Mouse (Mus musculus) bone marrow macrophage, adult 2 months (primary cell): ENCODE results near the gene Lce3e. TPM values are rescaled to one million over a fixed set of nuclear protein-coding genes. Genes with fewer than 3 reads are reported as not detected.

ENCODE experiments used
- H3K27ac ChIP-seq: 2 replicates; pipeline ENCODE4 v1.5.1; 2012; ENCODE audit warnings: low read depth, low read length; ENCODE audit not compliant: insufficient read depth
- H3K4me1 ChIP-seq: 2 replicates; pipeline ENCODE4 v1.6.1; 2012; ENCODE audit warnings: low read length; ENCODE audit not compliant: control insufficient read depth, insufficient read depth
- H3K4me3 ChIP-seq: 2 replicates; pipeline ENCODE4 v1.5.1; 2012; ENCODE audit warnings: mild to moderate bottlenecking, low read length, moderate library complexity; ENCODE audit not compliant: insufficient read depth
- CTCF ChIP-seq: IDR thresholded peaks from 2 replicates; pipeline ENCODE4 v1.5.1; 2012; ENCODE audit warnings: low read depth, mild to moderate bottlenecking, low read length, moderate library complexity
- POLR2A ChIP-seq: IDR thresholded peaks from 2 replicates; pipeline ENCODE4 v1.6.1; 2012; ENCODE audit warnings: mild to moderate bottlenecking, low read depth, low read length, borderline replicate concordance
- polyA plus RNA-seq: library from polyadenylated mRNA; stranded (reverse); fragments of >200 nt; gene quantifications from 2 replicates; pipeline ENCODE4 v1.2.4, GENCODE M21; 2012; ENCODE audit not compliant: missing spikeins, insufficient read depth, insufficient read length

The Lce3e gene
- polyA plus RNA-seq: not detected in 2 replicates

DNA sequence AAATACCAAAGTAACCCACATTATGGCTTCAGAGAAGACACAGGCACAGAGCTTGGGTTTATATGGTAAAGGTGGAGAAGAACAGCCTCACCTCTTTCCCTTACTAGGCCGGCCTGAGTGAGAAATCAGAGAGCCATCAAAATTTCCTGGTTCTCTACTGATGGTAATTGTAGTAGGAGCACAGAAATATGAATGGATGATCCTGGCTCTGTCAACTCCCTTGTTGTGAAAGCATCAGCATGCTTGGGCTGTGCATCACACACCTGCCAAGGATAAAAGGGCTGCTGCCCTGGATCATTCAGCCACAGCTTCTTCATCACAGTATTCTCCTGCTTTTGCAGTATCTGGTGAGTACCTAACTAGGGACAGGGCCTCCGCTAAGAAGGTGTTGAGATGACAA, at the start of gene Lce3e:
Gene Lce3e, plus strand, starts transcription at position 301 of the 400 bp plus-strand sequence.
- Histone ChIP-seq H3K4me1 (no peaks in the 10 kb centered on the region), H3K27ac (no peak within 1 kb of the TSS), H3K4me3 (no peak within 1 kb of the TSS)
- TF ChIP-seq CTCF (no peak), POLR2A (no peak)

DNA sequence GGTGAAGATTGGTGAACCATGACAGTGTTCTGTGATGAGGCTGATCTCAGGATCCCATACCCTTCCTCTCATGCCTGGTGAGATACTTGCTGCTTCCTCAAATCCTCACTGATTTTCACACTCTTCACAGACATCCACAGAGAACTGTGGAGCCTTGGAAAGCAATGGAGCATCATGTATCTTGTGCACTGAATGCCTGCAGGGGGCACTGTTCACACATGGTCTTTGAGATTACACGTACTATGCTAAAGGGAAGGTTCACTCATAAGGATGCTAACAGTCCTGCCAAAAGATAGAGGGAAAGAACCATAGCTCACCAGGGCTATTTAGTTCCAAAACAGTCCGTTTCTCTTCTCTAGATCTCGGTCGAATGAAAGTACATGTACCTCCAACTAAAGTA, 46.5 kb upstream of the Lce3e start:
- TF ChIP-seq CTCF (no peak), POLR2A (no peak)
- H3K27ac ChIP-seq: no peak overlapping the region
- H3K4me1 ChIP-seq: no peaks in the 10 kb centered on the region
- H3K4me3 ChIP-seq: no peak overlapping the region

- H3K27ac ChIP-seq: no peak within 1 kb of the TSS
- no peak for TF ChIP-seq CTCF
- TF ChIP-seq POLR2A: no peak
Measured at GRCm38 (mm10) chr3:92926130-92926529, 40.7 kb upstream of the Lce3e start, which contains the start of gene Lce3a. Gene Lce3a (minus strand): TSS chr3:92926230.

GRCm38 (mm10) chr3:92932679-92933078, 34.2 kb upstream of the Lce3e start, which contains the start of gene Lce3b:
Gene Lce3b (plus strand): TSS chr3:92932979.
- TF ChIP-seq CTCF: no peak
- no peak for TF ChIP-seq POLR2A
- Histone ChIP-seq H3K27ac (no peak within 1 kb of the TSS), H3K4me3 (no peak within 1 kb of the TSS), H3K4me1 (no peaks in the 10 kb centered on the region)

More at GRCm38 (mm10) chr3:92926130-92926529, 40.7 kb upstream of the Lce3e start, which contains the start of gene Lce3a:
- H3K4me3 ChIP-seq: no peak within 1 kb of the TSS
- no peaks in the 10 kb centered on the region for H3K4me1 ChIP-seq

GRCm38 (mm10) chr3:92944186-92944585, 22.7 kb upstream of the Lce3e start, which contains the start of gene Lce3c:
Gene Lce3c (plus strand): TSS chr3:92944486.
- H3K4me1 ChIP-seq: no peaks in the 10 kb centered on the region
- no peak within 1 kb of the TSS for H3K27ac ChIP-seq
- TF ChIP-seq CTCF: no peak
- no peak for TF ChIP-seq POLR2A
- H3K4me3 ChIP-seq: no peak within 1 kb of the TSS

GRCm38 (mm10) chr3:92957090-92957489, 9.8 kb upstream of the Lce3e start, which contains the start of gene Lce3d:
Gene Lce3d (plus strand): TSS chr3:92957390.
- no peak for TF ChIP-seq POLR2A
- H3K27ac ChIP-seq: no peak within 1 kb of the TSS
- H3K4me3 ChIP-seq: no peak within 1 kb of the TSS
- no peaks in the 10 kb centered on the region for H3K4me1 ChIP-seq

GRCm38 (mm10) chr3:92978484-92978883, 11.6 kb downstream of the Lce3e start:
- Histone ChIP-seq H3K27ac (no peak overlapping the region), H3K4me3 (no peak overlapping the region), H3K4me1 (no peaks in the 10 kb centered on the region)
- TF ChIP-seq CTCF (no peak), POLR2A (no peak)

- no peak for TF ChIP-seq POLR2A
- no peak for TF ChIP-seq CTCF
- no peak within 1 kb of the TSS for H3K4me3 ChIP-seq
- no peaks in the 10 kb centered on the region for H3K4me1 ChIP-seq
- no peak within 1 kb of the TSS for H3K27ac ChIP-seq
Measured at GRCm38 (mm10) chr3:92991926-92992325, 25.1 kb downstream of the Lce3e start, which contains the start of gene Lce3f. Gene Lce3f (plus strand): TSS chr3:92992226.

- no peaks in the 10 kb centered on the region for H3K4me1 ChIP-seq
- no peak overlapping the region for H3K4me3 ChIP-seq
- H3K27ac ChIP-seq: no peak overlapping the region
- TF ChIP-seq CTCF (peak; percentile 76), POLR2A (no peak)
Measured at GRCm38 (mm10) chr3:92998691-92999090, 31.8 kb downstream of the Lce3e start.

- TF ChIP-seq CTCF (no peak), POLR2A (no peak)
- Histone ChIP-seq H3K4me3 (no peak overlapping the region), H3K4me1 (no peaks in the 10 kb centered on the region), H3K27ac (no peak overlapping the region)
Measured at GRCm38 (mm10) chr3:93000621-93001020, 33.8 kb downstream of the Lce3e start.
